Mouse (Mus musculus) embryonic facial prominence, embryonic 12.5 days (tissue): Measurements from ENCODE around the gene Gnb1. TPM values are rescaled to one million over a fixed set of nuclear protein-coding genes. Genes with fewer than 3 reads are reported as not detected.

ENCODE experiments used
- ATAC-seq: fragments of 200-750 bp; cut with Nextera tagmentation; 2 replicates; pipeline ENCODE4 v1.8.0; 2017; ENCODE audit not compliant: insufficient number of reproducible peaks, insufficient read depth, low FRiP score, low TSS enrichment
- H3K27ac ChIP-seq: fragments of 300-500 bp; sonication (generic); 2 replicates; pipeline ENCODE4 v1.5.1; 2016; ENCODE audit warnings: mild to moderate bottlenecking
- H3K27me3 ChIP-seq: fragments of 300-500 bp; sonication (generic); 2 replicates; pipeline ENCODE4 v1.6.1; 2016; ENCODE audit warnings: mild to moderate bottlenecking, moderate library complexity
- H3K36me3 ChIP-seq: fragments of 300-500 bp; sonication (generic); 2 replicates; pipeline ENCODE4 v1.6.1; 2016; ENCODE audit warnings: mild to moderate bottlenecking
- H3K4me1 ChIP-seq: fragments of 300-500 bp; sonication (generic); 2 replicates; pipeline ENCODE4 v1.6.1; 2016
- H3K4me2 ChIP-seq: fragments of 300-500 bp; sonication (generic); replicated peaks from 2 replicates; pipeline ENCODE4 v1.6.1; 2016; ENCODE audit warnings: mild to moderate bottlenecking, moderate library complexity
- H3K4me3 ChIP-seq: fragments of 300-500 bp; sonication (generic); 2 replicates; pipeline ENCODE4 v1.5.1; 2016; ENCODE audit warnings: mild to moderate bottlenecking
- H3K9ac ChIP-seq: fragments of 300-500 bp; sonication (generic); 2 replicates; pipeline ENCODE4 v1.6.1; 2016; ENCODE audit warnings: mild to moderate bottlenecking, moderate library complexity
- H3K9me3 ChIP-seq: fragments of 300-500 bp; sonication (generic); 2 replicates; pipeline ENCODE4 v1.6.1; 2016; ENCODE audit warnings: mild to moderate bottlenecking, moderate library complexity
- WGBS: fragments of 180-500 bp; shearing (Covaris S2); methylation state at CpG from one replicate; pipeline ENCODE4 v1.1.7; 2016; 5-methylcytosine and 5-hydroxymethylcytosine counted together
- polyA plus RNA-seq: library from polyadenylated mRNA; unstranded; fragments of >200 nt; fragmentation: Nextera tagmentation; extraction: Ambion mirVana; gene quantifications from 2 replicates; pipeline ENCODE4 v1.2.1, GENCODE M21; 2016

The Gnb1 gene
- polyA plus RNA-seq, 1 experiment from 2014 or later: 570 TPM

DNA sequence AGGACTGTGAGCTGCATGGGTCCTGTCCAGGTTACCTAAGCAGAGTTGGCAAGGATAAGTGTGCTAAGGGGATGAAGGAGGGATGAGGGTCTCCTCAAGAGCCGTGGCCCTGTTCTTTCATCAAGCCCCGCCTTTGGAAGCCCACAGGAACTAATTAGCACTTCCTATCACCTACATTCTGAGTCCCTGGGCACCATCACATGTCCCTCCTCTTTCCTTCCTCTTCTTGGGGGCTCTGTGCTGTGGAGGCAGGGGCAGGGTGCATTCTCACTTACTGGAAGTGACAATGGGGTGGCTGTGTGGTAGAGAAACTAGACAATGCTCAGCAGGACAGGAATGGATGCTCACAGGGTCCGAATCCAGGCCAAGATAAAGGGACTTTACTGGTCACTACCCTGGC, 3.4 kb upstream of the Gnb1 start:
- WGBS: 35% methylated on average over 3 of the region's 3 CpGs
- Histone ChIP-seq H3K27me3 (no peaks in the 10 kb centered on the region), H3K36me3 (no peaks in the 10 kb centered on the region), H3K27ac (peak overlapping the region; percentile 76), H3K4me3 (no peak overlapping the region), H3K4me2 (no peak overlapping the region), H3K9ac (no peak overlapping the region), H3K4me1 (peaks cover 23% of the 10 kb centered on the region), H3K9me3 (no peaks in the 10 kb centered on the region)
- ATAC-seq: no peak

- 64% methylated on average over 8 of the region's 8 CpGs for WGBS
- peaks cover 30% of the 10 kb centered on the region for H3K4me1 ChIP-seq
- no peaks in the 10 kb centered on the region for H3K9me3 ChIP-seq
- no peaks in the 10 kb centered on the region for H3K36me3 ChIP-seq
- peak overlapping the region; percentile 7 for H3K9ac ChIP-seq
- H3K4me3 ChIP-seq: no peak overlapping the region
- ATAC-seq: no peak; the same call in 1 of the 2 replicates
- 0 out of 2 replicates have a peak overlapping the region, but pooled peaks have one; percentile 18 for H3K4me2 ChIP-seq
- H3K27ac ChIP-seq: peak overlapping the region; percentile 76
- no peaks in the 10 kb centered on the region for H3K27me3 ChIP-seq
These were observed 2.7 kb upstream of the Gnb1 start for GRCm38 (mm10) chr4:155488232-155489025.

DNA sequence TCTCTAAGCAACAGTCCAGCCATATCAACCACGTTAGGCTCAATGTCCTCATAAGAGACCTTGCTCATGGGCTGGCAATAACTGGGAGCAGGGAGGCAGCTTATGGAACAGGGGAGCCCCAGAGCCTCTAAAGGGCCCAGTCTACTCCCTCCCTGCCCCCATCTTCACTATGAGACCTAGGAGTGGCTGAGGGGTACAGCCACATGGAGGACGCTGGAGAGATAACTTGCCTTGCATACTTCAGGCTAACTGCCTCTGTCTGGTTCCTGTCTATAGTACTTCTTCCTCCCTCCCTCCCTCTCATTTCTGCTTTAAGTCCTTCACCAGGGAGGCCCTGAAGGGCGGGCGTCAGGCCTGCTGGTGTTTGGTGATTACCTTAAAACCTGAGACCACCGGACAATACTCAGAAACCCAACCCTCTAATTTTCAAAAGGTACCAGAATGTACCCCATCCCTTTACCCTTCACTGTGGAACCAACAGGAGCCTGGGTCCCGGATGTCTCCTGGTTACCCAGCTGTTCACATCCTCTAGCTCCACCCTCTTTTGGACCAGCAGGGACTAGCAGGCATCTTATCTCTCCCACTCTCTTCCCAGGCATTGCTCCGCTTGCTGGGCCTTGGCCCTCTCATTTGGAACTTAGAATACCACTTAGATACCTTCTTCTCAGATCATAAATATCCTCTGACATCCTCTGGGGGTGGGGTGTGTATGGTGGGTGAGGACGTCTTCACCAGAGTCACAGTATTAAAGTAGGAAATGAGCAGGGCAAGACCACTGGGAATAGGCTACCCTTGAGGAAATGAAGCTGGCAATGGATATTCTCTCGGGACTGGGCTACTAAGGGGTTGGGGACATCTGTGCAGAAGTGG, 1.8 kb upstream of the Gnb1 start:
- H3K4me3 ChIP-seq: no peak overlapping the region
- H3K27ac ChIP-seq: 0 out of 2 replicates have a peak overlapping the region, but pooled peaks have one; percentile 76

GRCm38 (mm10) chr4:155490456-155490855, 705 bp upstream of the Gnb1 start:
- Histone ChIP-seq H3K4me2 (peak overlapping the region; percentile 76), H3K27me3 (no peaks in the 10 kb centered on the region), H3K4me1 (peaks cover 42% of the 10 kb centered on the region), H3K36me3 (no peaks in the 10 kb centered on the region), H3K9me3 (no peaks in the 10 kb centered on the region), H3K27ac (peak overlapping the region; percentile 97), H3K9ac (peak overlapping the region; percentile 100), H3K4me3 (peak overlapping the region; percentile 99)
- ATAC-seq: no peak
- WGBS: 26% methylated on average over 5 of the region's 5 CpGs

More for the DNA sequence above, 1.8 kb upstream of the Gnb1 start:
- Histone ChIP-seq H3K4me1 (peaks cover 37% of the 10 kb centered on the region), H3K9ac (no peak overlapping the region), H3K4me2 (no peak overlapping the region), H3K36me3 (no peaks in the 10 kb centered on the region), H3K27me3 (no peaks in the 10 kb centered on the region), H3K9me3 (no peaks in the 10 kb centered on the region)
- WGBS: 79% methylated on average over 9 of the region's 9 CpGs
- ATAC-seq: no peak

- peak; percentile 53 for ATAC-seq
- Histone ChIP-seq H3K27ac (peak overlapping the region; percentile 97), H3K4me2 (peak overlapping the region; percentile 76), H3K27me3 (no peaks in the 10 kb centered on the region), H3K4me3 (peak overlapping the region; percentile 99), H3K9me3 (no peaks in the 10 kb centered on the region), H3K4me1 (peaks cover 42% of the 10 kb centered on the region), H3K9ac (peak overlapping the region; percentile 100), H3K36me3 (no peaks in the 10 kb centered on the region)
- 0% methylated on average over 47 of the region's 54 CpGs for WGBS
These were observed 469 bp downstream of the Gnb1 start for GRCm38 (mm10) chr4:155491529-155492130.

GRCm38 (mm10) chr4:155492131-155492633, 1.0 kb downstream of the Gnb1 start:
- Histone ChIP-seq H3K9me3 (no peaks in the 10 kb centered on the region), H3K4me1 (peaks cover 42% of the 10 kb centered on the region), H3K4me3 (peak overlapping the region; percentile 99), H3K27ac (peak overlapping the region; percentile 97), H3K27me3 (no peaks in the 10 kb centered on the region), H3K36me3 (no peaks in the 10 kb centered on the region), H3K9ac (peak overlapping the region; percentile 100), H3K4me2 (peak overlapping the region; percentile 76)
- ATAC-seq: no peak
- WGBS: under 1% methylated on average over 51 of the region's 51 CpGs

DNA sequence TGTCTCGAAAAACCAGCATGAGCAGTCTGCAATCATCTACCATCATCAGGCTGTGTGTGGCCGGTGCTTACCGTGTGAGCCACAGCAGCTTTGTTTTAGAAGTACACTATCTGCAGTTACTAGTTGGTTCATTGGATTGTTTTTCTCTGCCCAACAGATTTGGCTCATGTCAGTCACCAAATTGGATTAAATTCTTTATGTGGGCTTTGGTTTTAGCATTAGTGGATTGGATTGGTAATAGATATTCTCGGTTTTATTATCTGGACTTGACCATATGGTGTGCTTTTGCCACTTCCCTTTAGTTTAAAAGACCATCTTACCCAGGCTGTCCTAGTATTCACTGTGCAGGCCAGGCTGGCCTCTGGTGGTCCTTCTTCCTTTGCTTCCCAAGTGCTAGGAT, 3.7 kb downstream of the Gnb1 start:
- Histone ChIP-seq H3K4me1 (peaks cover 28% of the 10 kb centered on the region), H3K9me3 (no peaks in the 10 kb centered on the region), H3K9ac (no peak overlapping the region), H3K4me3 (no peak overlapping the region), H3K27ac (no peak overlapping the region), H3K27me3 (no peaks in the 10 kb centered on the region), H3K4me2 (no peak overlapping the region), H3K36me3 (no peaks in the 10 kb centered on the region)
- ATAC-seq: no peak
- 73% methylated on average over 4 of the region's 4 CpGs for WGBS

GRCm38 (mm10) chr4:155497963-155498362, 6.8 kb downstream of the Gnb1 start:
- Histone ChIP-seq H3K4me1 (peaks cover 17% of the 10 kb centered on the region), H3K36me3 (no peaks in the 10 kb centered on the region), H3K4me3 (no peak overlapping the region), H3K27me3 (no peaks in the 10 kb centered on the region), H3K4me2 (no peak overlapping the region), H3K9me3 (no peaks in the 10 kb centered on the region), H3K9ac (no peak overlapping the region), H3K27ac (no peak overlapping the region)
- ATAC-seq: no peak
- 87% methylated on average over 3 of the region's 3 CpGs for WGBS

- Histone ChIP-seq H3K4me1 (no peaks in the 10 kb centered on the region), H3K4me3 (no peak overlapping the region), H3K9ac (no peak overlapping the region), H3K4me2 (no peak overlapping the region), H3K36me3 (no peaks in the 10 kb centered on the region), H3K9me3 (no peaks in the 10 kb centered on the region), H3K27me3 (no peaks in the 10 kb centered on the region), H3K27ac (no peak overlapping the region)
- ATAC-seq: no peak
- 69% methylated on average over 2 of the region's 2 CpGs for WGBS
These were observed 10.0 kb downstream of the Gnb1 start for GRCm38 (mm10) chr4:155501126-155501525.

- no peaks in the 10 kb centered on the region for H3K9me3 ChIP-seq
- no peak for ATAC-seq
- H3K27me3 ChIP-seq: no peaks in the 10 kb centered on the region
- no peak overlapping the region for H3K4me2 ChIP-seq
- H3K27ac ChIP-seq: no peak overlapping the region
- no peak overlapping the region for H3K4me3 ChIP-seq
- H3K36me3 ChIP-seq: no peaks in the 10 kb centered on the region
- 74% methylated on average over 8 of the region's 8 CpGs for WGBS
- no peak overlapping the region for H3K9ac ChIP-seq
- H3K4me1 ChIP-seq: no peaks in the 10 kb centered on the region
These were observed 13.9 kb downstream of the Gnb1 start for GRCm38 (mm10) chr4:155505067-155505466.

- WGBS: 82% methylated on average over 5 of the region's 5 CpGs
- Histone ChIP-seq H3K27me3 (no peaks in the 10 kb centered on the region), H3K4me1 (no peaks in the 10 kb centered on the region), H3K4me3 (no peak overlapping the region), H3K27ac (no peak overlapping the region), H3K9ac (no peak overlapping the region), H3K36me3 (no peaks in the 10 kb centered on the region), H3K9me3 (no peaks in the 10 kb centered on the region), H3K4me2 (no peak overlapping the region)
- no peak for ATAC-seq
These were observed 14.6 kb downstream of the Gnb1 start for GRCm38 (mm10) chr4:155505671-155506295.
